Mouse (Mus musculus) MEL (cell line): ENCODE results near the gene Lats2.

Source experiments
- CHD2 ChIP-seq: IDR thresholded peaks from 2 replicates; pipeline ENCODE4 v1.6.1; 2011; ENCODE audit warnings: low read length, improper control_type of control experiment
- CTCF ChIP-seq, 3 experiments: IDR thresholded peaks in 2 of 3; conservative IDR thresholded peaks in 1 of 3; 2 replicates each; pipeline ENCODE4 v1.5.1; 2011 to 2012; ENCODE audit warnings: low read length in 3 of 3, low read depth in 2 of 3, mild to moderate bottlenecking in 2 of 3, improper control_type of control experiment in 1 of 3, inconsistent platforms in 1 of 3, mixed read lengths in 1 of 3, moderate library complexity in 1 of 3; ENCODE audit not compliant: control insufficient read depth in 1 of 3, insufficient read depth in 1 of 3, poor library complexity in 1 of 3, severe bottlenecking in 1 of 3
- E2F4 ChIP-seq: IDR thresholded peaks from 2 replicates; pipeline ENCODE4 v1.6.1; 2011; ENCODE audit warnings: low read depth, low read length, improper control_type of control experiment, borderline replicate concordance
- EP300 ChIP-seq, 2 experiments: IDR thresholded peaks; 2 replicates each; pipeline ENCODE4 v1.6.1; 2011; ENCODE audit warnings: improper control_type of control experiment in 2 of 2, low read length in 2 of 2, low read depth in 1 of 2, mild to moderate bottlenecking in 1 of 2
- KAT2A ChIP-seq: conservative IDR thresholded peaks from 2 replicates; pipeline ENCODE4 v1.6.1; 2012; ENCODE audit warnings: low read depth, low read length, improper control_type of control experiment, inconsistent platforms
- MAFK ChIP-seq: IDR thresholded peaks from 2 replicates; pipeline ENCODE4 v1.6.1; 2011; ENCODE audit warnings: low read depth, mild to moderate bottlenecking, low read length, improper control_type of control experiment, borderline replicate concordance
- MYB ChIP-seq: IDR thresholded peaks from 2 replicates; pipeline ENCODE4 v1.6.1; 2011; ENCODE audit warnings: mild to moderate bottlenecking, low read depth, low read length, improper control_type of control experiment
- NELFE ChIP-seq: IDR thresholded peaks from 2 replicates; pipeline ENCODE4 v1.6.1; 2011; ENCODE audit warnings: low read depth, low read length, improper control_type of control experiment
- POLR2A ChIP-seq, 2 experiments: IDR thresholded peaks; 2 replicates each; pipeline ENCODE4 v1.6.1; 2011 to 2012; ENCODE audit warnings: low read length in 2 of 2, mild to moderate bottlenecking in 2 of 2, control low read depth in 1 of 2, improper control_type of control experiment in 1 of 2, low read depth in 1 of 2, moderate library complexity in 1 of 2; ENCODE audit not compliant: control insufficient read depth in 1 of 2, insufficient read depth in 1 of 2, poor library complexity in 1 of 2
- TAL1 ChIP-seq: IDR thresholded peaks from 2 replicates; pipeline ENCODE4 v1.6.1; 2012; ENCODE audit warnings: mild to moderate bottlenecking, inconsistent platforms, low read length, moderate library complexity, mixed read lengths
- TCF12 ChIP-seq: IDR thresholded peaks from 2 replicates; pipeline ENCODE4 v1.6.1; 2014; ENCODE audit warnings: low read depth, mild to moderate bottlenecking, inconsistent platforms, low read length, improper control_type of control experiment, moderate library complexity
- USF1 ChIP-seq: IDR thresholded peaks from 2 replicates; pipeline ENCODE4 v1.6.1; 2014; ENCODE audit warnings: low read depth, mild to moderate bottlenecking, inconsistent platforms, low read length, improper control_type of control experiment, moderate library complexity
- ZKSCAN1 ChIP-seq: IDR thresholded peaks from 2 replicates; pipeline ENCODE4 v1.6.1; 2012; ENCODE audit warnings: low read depth, mild to moderate bottlenecking, inconsistent platforms, low read length, improper control_type of control experiment, moderate library complexity

GRCm38 (mm10) chr14:57769102-57769501, 10.9 kb upstream of the Lats2 start:
- TF ChIP-seq EP300 (IDR thresholded peaks at IDR 0.05; ENCODE audit: low read depth in 1 of 2, low read length in 2 of 2) (no peak), CTCF (IDR thresholded peaks at IDR 0.05 in 2 of 3, conservative IDR thresholded peaks at IDR 0.05 in 1 of 3; ENCODE audit: control insufficient read depth in 1 of 3, insufficient read depth in 1 of 3, low read depth in 2 of 3, low read length in 3 of 3, poor library complexity in 1 of 3, severe bottlenecking in 1 of 3) (no peak), TCF12 (no peak), KAT2A (no peak), E2F4 (no peak), POLR2A (IDR thresholded peaks at IDR 0.05; ENCODE audit: control insufficient read depth in 1 of 2, insufficient read depth in 1 of 2, low read depth in 1 of 2, low read length in 2 of 2, poor library complexity in 1 of 2) (no peak), TAL1 (no peak), MYB (no peak), MAFK (no peak), CHD2 (no peak), ZKSCAN1 (no peak), USF1 (no peak), NELFE (no peak)
